Mouse (Mus musculus): ENCODE measurements around the gene Cacna2d1. TPM values are rescaled to one million over a fixed set of nuclear protein-coding genes. Genes with fewer than 3 reads are reported as not detected.

Gene Cacna2d1
- polyA plus RNA-seq, 1 experiment from 2014 or later = 11.3 TPM

- Histone ChIP-seq H3K9ac (replicated peaks; ENCODE audit: low read length) (no peak overlapping the region), H3K4me3 (ENCODE audit: low read depth, low read length) (no peak overlapping the region), H3K4me2 (ENCODE audit: low read depth, low read length) (no peak overlapping the region), H3K4me1 (ENCODE audit: control insufficient read depth, insufficient read depth, low read length) (no peaks in the 10 kb centered on the region), H3K27ac (replicated peaks; ENCODE audit: low read depth, low read length) (no peak overlapping the region), H3K9me3 (replicated peaks; ENCODE audit: control insufficient read depth, low read length) (no peaks in the 10 kb centered on the region), H3K36me3 (replicated peaks; ENCODE audit: control insufficient read depth, insufficient read depth, low read depth, low read length) (no peaks in the 10 kb centered on the region), H3K27me3 (ENCODE audit: control insufficient read depth, insufficient read depth, low read length) (no peaks in the 10 kb centered on the region)
- ATAC-seq (replicated peaks; ENCODE audit: insufficient number of reproducible peaks, low FRiP score, low TSS enrichment, low read depth) = no peak
- WGBS = 61% methylated on average over 6 of the region's 6 CpGs
- DNase-seq (ENCODE audit: low spot score) = peak; percentile 29
Observed at GRCm38 (mm10) chr5:16265385-16265784, 330.9 kb downstream of the Cacna2d1 start.

- H3K9me3 ChIP-seq (replicated peaks; ENCODE audit: control insufficient read depth, low read length) = no peaks in the 10 kb centered on the region
Observed at GRCm38 (mm10) chr5:16277058-16277457, 342.6 kb downstream of the Cacna2d1 start.

GRCm38 (mm10) chr5:16281229-16281628 lies 346.7 kb downstream of the Cacna2d1 start:
- Histone ChIP-seq H3K36me3 (replicated peaks; ENCODE audit: control insufficient read depth, insufficient read depth, low read depth, low read length) (no peaks in the 10 kb centered on the region), H3K27ac (replicated peaks; ENCODE audit: low read depth, low read length) (no peak overlapping the region), H3K9ac (replicated peaks; ENCODE audit: low read length) (no peak overlapping the region), H3K27me3 (ENCODE audit: control insufficient read depth, insufficient read depth, low read length) (no peaks in the 10 kb centered on the region), H3K4me3 (ENCODE audit: low read depth, low read length) (no peak overlapping the region), H3K9me3 (replicated peaks; ENCODE audit: control insufficient read depth, low read length) (no peaks in the 10 kb centered on the region), H3K4me1 (ENCODE audit: control insufficient read depth, insufficient read depth, low read length) (no peaks in the 10 kb centered on the region), H3K4me2 (ENCODE audit: low read depth, low read length) (no peak overlapping the region)
- no peak for DNase-seq (ENCODE audit: low spot score)
- ATAC-seq (replicated peaks; ENCODE audit: insufficient number of reproducible peaks, low FRiP score, low TSS enrichment, low read depth) = no peak
- 83% methylated on average over 5 of the region's 5 CpGs for WGBS

More at GRCm38 (mm10) chr5:16277058-16277457, 342.6 kb downstream of the Cacna2d1 start:
- Histone ChIP-seq H3K4me1 (ENCODE audit: control insufficient read depth, insufficient read depth, low read length) (no peaks in the 10 kb centered on the region), H3K36me3 (replicated peaks; ENCODE audit: control insufficient read depth, insufficient read depth, low read depth, low read length) (no peaks in the 10 kb centered on the region), H3K27ac (replicated peaks; ENCODE audit: low read depth, low read length) (no peak overlapping the region), H3K4me2 (ENCODE audit: low read depth, low read length) (no peak overlapping the region), H3K27me3 (ENCODE audit: control insufficient read depth, insufficient read depth, low read length) (no peaks in the 10 kb centered on the region), H3K4me3 (ENCODE audit: low read depth, low read length) (no peak overlapping the region), H3K9ac (replicated peaks; ENCODE audit: low read length) (no peak overlapping the region)
- no peak for ATAC-seq (replicated peaks; ENCODE audit: insufficient number of reproducible peaks, low FRiP score, low TSS enrichment, low read depth)
- DNase-seq (ENCODE audit: low spot score) = no peak
- WGBS = 74% methylated on average over 2 of the region's 2 CpGs

GRCm38 (mm10) chr5:16293223-16293622 lies 358.7 kb downstream of the Cacna2d1 start:
- Histone ChIP-seq H3K27ac (replicated peaks; ENCODE audit: low read depth, low read length) (no peak overlapping the region), H3K4me1 (ENCODE audit: control insufficient read depth, insufficient read depth, low read length) (no peaks in the 10 kb centered on the region), H3K9ac (replicated peaks; ENCODE audit: low read length) (no peak overlapping the region), H3K4me3 (ENCODE audit: low read depth, low read length) (no peak overlapping the region), H3K9me3 (replicated peaks; ENCODE audit: control insufficient read depth, low read length) (no peaks in the 10 kb centered on the region), H3K27me3 (ENCODE audit: control insufficient read depth, insufficient read depth, low read length) (no peaks in the 10 kb centered on the region), H3K36me3 (replicated peaks; ENCODE audit: control insufficient read depth, insufficient read depth, low read depth, low read length) (no peaks in the 10 kb centered on the region), H3K4me2 (ENCODE audit: low read depth, low read length) (no peak overlapping the region)
- DNase-seq (ENCODE audit: low spot score) (peak; percentile 72), ATAC-seq (replicated peaks; ENCODE audit: insufficient number of reproducible peaks, low FRiP score, low TSS enrichment, low read depth) (no peak)
- WGBS = 0% methylated on average over 1 of the region's 1 CpGs

- H3K9me3 ChIP-seq (replicated peaks; ENCODE audit: control insufficient read depth, low read length) = no peaks in the 10 kb centered on the region
- H3K36me3 ChIP-seq (replicated peaks; ENCODE audit: control insufficient read depth, insufficient read depth, low read depth, low read length) = no peaks in the 10 kb centered on the region
- no peak overlapping the region for H3K9ac ChIP-seq (replicated peaks; ENCODE audit: low read length)
- no peak overlapping the region for H3K27ac ChIP-seq (replicated peaks; ENCODE audit: low read depth, low read length)
- ATAC-seq (replicated peaks; ENCODE audit: insufficient number of reproducible peaks, low FRiP score, low TSS enrichment, low read depth) = no peak
- H3K4me3 ChIP-seq (ENCODE audit: low read depth, low read length) = no peak overlapping the region
- 66% methylated on average over 4 of the region's 4 CpGs for WGBS
- no peaks in the 10 kb centered on the region for H3K4me1 ChIP-seq (ENCODE audit: control insufficient read depth, insufficient read depth, low read length)
- DNase-seq (ENCODE audit: low spot score) = no peak
- no peaks in the 10 kb centered on the region for H3K27me3 ChIP-seq (ENCODE audit: control insufficient read depth, insufficient read depth, low read length)
- no peak overlapping the region for H3K4me2 ChIP-seq (ENCODE audit: low read depth, low read length)
Observed at GRCm38 (mm10) chr5:16293825-16294224, 359.3 kb downstream of the Cacna2d1 start.

- Histone ChIP-seq H3K27ac (replicated peaks; ENCODE audit: low read depth, low read length) (no peak overlapping the region), H3K4me1 (ENCODE audit: control insufficient read depth, insufficient read depth, low read length) (no peaks in the 10 kb centered on the region), H3K9ac (replicated peaks; ENCODE audit: low read length) (no peak overlapping the region), H3K36me3 (replicated peaks; ENCODE audit: control insufficient read depth, insufficient read depth, low read depth, low read length) (no peaks in the 10 kb centered on the region), H3K9me3 (replicated peaks; ENCODE audit: control insufficient read depth, low read length) (no peaks in the 10 kb centered on the region), H3K4me2 (ENCODE audit: low read depth, low read length) (no peak overlapping the region), H3K27me3 (ENCODE audit: control insufficient read depth, insufficient read depth, low read length) (no peaks in the 10 kb centered on the region), H3K4me3 (ENCODE audit: low read depth, low read length) (no peak overlapping the region)
- ATAC-seq (replicated peaks; ENCODE audit: insufficient number of reproducible peaks, low FRiP score, low TSS enrichment, low read depth) (no peak), DNase-seq (ENCODE audit: low spot score) (no peak)
- WGBS = 87% methylated on average over 4 of the region's 4 CpGs
Observed at GRCm38 (mm10) chr5:16294708-16295107, 360.2 kb downstream of the Cacna2d1 start.

GRCm38 (mm10) chr5:16297170-16297771 lies 362.8 kb downstream of the Cacna2d1 start:
- DNase-seq (ENCODE audit: low spot score) (no peak), ATAC-seq (replicated peaks; ENCODE audit: insufficient number of reproducible peaks, low FRiP score, low TSS enrichment, low read depth) (no peak)
- no peaks in the 10 kb centered on the region for H3K4me1 ChIP-seq (ENCODE audit: control insufficient read depth, insufficient read depth, low read length)
- H3K4me3 ChIP-seq (ENCODE audit: low read depth, low read length) = no peak overlapping the region
- no peak overlapping the region for H3K27ac ChIP-seq (replicated peaks; ENCODE audit: low read depth, low read length)
- no peaks in the 10 kb centered on the region for H3K36me3 ChIP-seq (replicated peaks; ENCODE audit: control insufficient read depth, insufficient read depth, low read depth, low read length)
- no peaks in the 10 kb centered on the region for H3K27me3 ChIP-seq (ENCODE audit: control insufficient read depth, insufficient read depth, low read length)
- WGBS = 74% methylated on average over 4 of the region's 4 CpGs
- no peaks in the 10 kb centered on the region for H3K9me3 ChIP-seq (replicated peaks; ENCODE audit: control insufficient read depth, low read length)
- H3K9ac ChIP-seq (replicated peaks; ENCODE audit: low read length) = no peak overlapping the region
- H3K4me2 ChIP-seq (ENCODE audit: low read depth, low read length) = no peak overlapping the region

- H3K27me3 ChIP-seq (ENCODE audit: control insufficient read depth, insufficient read depth, low read length) = no peaks in the 10 kb centered on the region
- no peak overlapping the region for H3K4me2 ChIP-seq (ENCODE audit: low read depth, low read length)
- H3K9ac ChIP-seq (replicated peaks; ENCODE audit: low read length) = no peak overlapping the region
- no peak for DNase-seq (ENCODE audit: low spot score)
- H3K36me3 ChIP-seq (replicated peaks; ENCODE audit: control insufficient read depth, insufficient read depth, low read depth, low read length) = no peaks in the 10 kb centered on the region
- H3K9me3 ChIP-seq (replicated peaks; ENCODE audit: control insufficient read depth, low read length) = no peaks in the 10 kb centered on the region
- no peak for ATAC-seq (replicated peaks; ENCODE audit: insufficient number of reproducible peaks, low FRiP score, low TSS enrichment, low read depth)
- no peak overlapping the region for H3K4me3 ChIP-seq (ENCODE audit: low read depth, low read length)
- no peak overlapping the region for H3K27ac ChIP-seq (replicated peaks; ENCODE audit: low read depth, low read length)
- no peaks in the 10 kb centered on the region for H3K4me1 ChIP-seq (ENCODE audit: control insufficient read depth, insufficient read depth, low read length)
- WGBS = 82% methylated on average over 6 of the region's 6 CpGs
Observed at GRCm38 (mm10) chr5:16299631-16300030, 365.1 kb downstream of the Cacna2d1 start.

Data from embryonic facial prominence, embryonic 11.5 days (tissue).